Mouse (Mus musculus): ENCODE data around the gene Llgl2. TPM values are rescaled to one million over a fixed set of nuclear protein-coding genes. Genes with fewer than 3 reads are reported as not detected.

Gene Llgl2
- polyA plus RNA-seq, 1 experiment from 2014 or later: 4.9 TPM

DNA sequence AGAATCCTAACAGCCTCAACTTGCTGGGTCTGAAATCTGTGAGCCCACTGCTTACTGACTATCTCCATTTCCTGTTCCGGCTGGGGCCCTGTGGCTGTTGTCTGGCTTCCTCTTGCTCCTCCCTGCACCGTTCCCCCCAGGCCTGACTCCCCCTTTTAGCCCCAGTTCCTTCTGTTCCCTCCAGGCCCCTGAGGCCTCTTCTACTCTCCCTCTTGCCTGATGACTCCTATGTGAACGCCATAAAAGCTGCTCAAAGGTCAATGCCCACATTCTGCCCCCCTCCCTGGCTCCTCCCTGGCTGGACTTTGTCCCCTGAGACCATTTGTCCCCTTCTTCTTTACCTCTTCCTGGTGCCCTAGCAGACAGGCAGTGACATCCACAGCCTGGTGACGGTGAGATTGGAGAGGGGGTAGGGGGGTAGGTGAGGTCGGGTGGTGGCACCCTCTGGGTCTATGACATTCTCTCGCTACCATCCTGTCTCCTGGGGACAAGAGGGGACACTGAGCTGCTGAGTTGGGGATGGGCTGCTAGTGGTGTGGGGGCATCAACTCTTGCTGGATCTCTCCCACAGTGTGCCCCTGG is 53.4 kb downstream of the Llgl2 start:
- Histone ChIP-seq H3K36me3 (replicated peaks; ENCODE audit: control insufficient read depth, insufficient read depth, low read depth, low read length) (no peaks in the 10 kb centered on the region), H3K27ac (replicated peaks; ENCODE audit: low read depth, low read length) (no peak overlapping the region), H3K9ac (replicated peaks; ENCODE audit: low read length) (no peak overlapping the region), H3K9me3 (replicated peaks; ENCODE audit: control insufficient read depth, low read length) (no peaks in the 10 kb centered on the region), H3K4me1 (ENCODE audit: control insufficient read depth, insufficient read depth, low read length) (no peaks in the 10 kb centered on the region), H3K4me3 (ENCODE audit: low read depth, low read length) (no peak overlapping the region), H3K4me2 (ENCODE audit: low read depth, low read length) (no peak overlapping the region), H3K27me3 (ENCODE audit: control insufficient read depth, insufficient read depth, low read length) (no peaks in the 10 kb centered on the region)
- 60% methylated on average over 6 of the region's 6 CpGs for WGBS
- no peak for DNase-seq (ENCODE audit: low spot score)
- ATAC-seq (replicated peaks; ENCODE audit: insufficient number of reproducible peaks, low FRiP score, low TSS enrichment, low read depth): no peak

DNA sequence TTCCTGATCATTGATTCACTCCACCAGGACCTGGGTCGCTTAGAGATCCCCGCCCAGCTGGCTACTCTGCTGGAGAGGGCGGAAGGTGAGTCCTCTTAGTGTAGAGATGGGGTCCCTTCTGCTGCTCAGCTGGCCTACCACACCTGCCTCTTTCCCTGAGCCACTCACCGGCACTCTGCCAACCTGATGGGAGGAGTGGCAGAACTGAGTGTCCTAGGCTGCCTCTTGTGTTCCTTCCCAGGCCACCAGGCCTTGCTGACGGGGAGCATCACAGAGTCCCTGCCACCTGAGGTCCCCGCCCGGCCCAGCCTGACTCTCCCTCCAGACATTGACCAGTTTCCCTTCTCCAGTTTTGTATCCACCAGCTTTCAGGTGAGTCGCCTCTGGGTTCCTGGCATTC is 54.2 kb downstream of the Llgl2 start:
- no peaks in the 10 kb centered on the region for H3K9me3 ChIP-seq (replicated peaks; ENCODE audit: control insufficient read depth, low read length)
- H3K27ac ChIP-seq (replicated peaks; ENCODE audit: low read depth, low read length): no peak overlapping the region
- H3K4me2 ChIP-seq (ENCODE audit: low read depth, low read length): no peak overlapping the region
- 76% methylated on average over 8 of the region's 8 CpGs for WGBS
- no peak overlapping the region for H3K9ac ChIP-seq (replicated peaks; ENCODE audit: low read length)
- no peaks in the 10 kb centered on the region for H3K4me1 ChIP-seq (ENCODE audit: control insufficient read depth, insufficient read depth, low read length)
- peaks cover 2% of the 10 kb centered on the region; the same call in 1 of the 2 replicates for H3K27me3 ChIP-seq (ENCODE audit: control insufficient read depth, insufficient read depth, low read length)
- no peak for DNase-seq (ENCODE audit: low spot score)
- H3K4me3 ChIP-seq (ENCODE audit: low read depth, low read length): no peak overlapping the region
- no peaks in the 10 kb centered on the region for H3K36me3 ChIP-seq (replicated peaks; ENCODE audit: control insufficient read depth, insufficient read depth, low read depth, low read length)
- ATAC-seq (replicated peaks; ENCODE audit: insufficient number of reproducible peaks, low FRiP score, low TSS enrichment, low read depth): no peak

DNA sequence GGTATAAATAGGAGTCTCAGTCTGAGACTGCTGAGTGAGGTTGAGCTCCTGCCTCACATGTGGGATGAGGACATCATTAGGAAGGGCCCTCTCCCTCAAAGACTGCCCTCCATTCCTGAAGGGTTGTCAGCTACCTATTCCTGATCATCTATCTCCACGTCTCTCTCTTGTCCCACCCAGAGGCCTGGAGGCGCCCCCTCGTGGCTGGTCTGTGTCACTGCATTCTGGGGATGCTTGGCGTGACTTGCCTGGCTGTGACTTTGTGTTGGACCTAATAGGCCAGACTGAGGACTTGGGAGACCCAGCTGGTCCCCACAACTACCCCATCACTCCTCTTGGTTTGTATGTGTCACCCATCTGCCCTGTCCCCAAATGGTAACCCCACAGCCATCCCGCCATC is 57.2 kb downstream of the Llgl2 start:
- WGBS: 20% methylated on average over 5 of the region's 5 CpGs
- H3K27ac ChIP-seq (replicated peaks; ENCODE audit: low read depth, low read length): no peak overlapping the region
- H3K4me1 ChIP-seq (ENCODE audit: control insufficient read depth, insufficient read depth, low read length): no peaks in the 10 kb centered on the region
- ATAC-seq (replicated peaks; ENCODE audit: insufficient number of reproducible peaks, low FRiP score, low TSS enrichment, low read depth) (no peak), DNase-seq (ENCODE audit: low spot score) (peak; percentile 28)
- no peaks in the 10 kb centered on the region for H3K9me3 ChIP-seq (replicated peaks; ENCODE audit: control insufficient read depth, low read length)
- H3K4me2 ChIP-seq (ENCODE audit: low read depth, low read length): no peak overlapping the region
- no peak overlapping the region for H3K9ac ChIP-seq (replicated peaks; ENCODE audit: low read length)
- H3K4me3 ChIP-seq (ENCODE audit: low read depth, low read length): no peak overlapping the region
- peaks cover 8% of the 10 kb centered on the region; the same call in 1 of the 2 replicates for H3K27me3 ChIP-seq (ENCODE audit: control insufficient read depth, insufficient read depth, low read length)
- H3K36me3 ChIP-seq (replicated peaks; ENCODE audit: control insufficient read depth, insufficient read depth, low read depth, low read length): no peaks in the 10 kb centered on the region

DNA sequence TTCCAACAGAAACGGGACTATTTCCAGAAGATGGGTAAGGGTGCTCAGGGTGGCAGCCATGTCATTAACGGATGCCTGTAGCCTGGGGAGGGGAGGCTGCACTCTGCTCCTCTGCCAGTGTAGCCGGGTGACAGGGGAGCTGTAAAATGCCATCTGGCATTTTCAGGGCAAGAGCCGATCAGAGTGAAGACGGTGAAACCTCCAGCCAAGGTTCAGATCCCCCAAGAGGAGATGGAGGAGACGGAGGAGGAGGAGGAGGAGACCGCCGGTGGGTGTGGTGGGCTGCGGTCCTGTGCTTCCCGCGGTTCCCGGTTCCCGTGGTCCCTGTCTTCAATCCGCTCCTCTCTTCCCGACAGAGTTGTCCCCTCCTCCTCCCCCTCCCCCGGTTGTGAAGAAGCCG is 59.4 kb downstream of the Llgl2 start:
- DNase-seq (ENCODE audit: low spot score) (no peak), ATAC-seq (replicated peaks; ENCODE audit: insufficient number of reproducible peaks, low FRiP score, low TSS enrichment, low read depth) (no peak)
- H3K27me3 ChIP-seq (ENCODE audit: control insufficient read depth, insufficient read depth, low read length): peaks cover 8% of the 10 kb centered on the region; the same call in 1 of the 2 replicates
- H3K36me3 ChIP-seq (replicated peaks; ENCODE audit: control insufficient read depth, insufficient read depth, low read depth, low read length): no peaks in the 10 kb centered on the region
- 39% methylated on average over 15 of the region's 17 CpGs for WGBS
- no peak overlapping the region for H3K4me2 ChIP-seq (ENCODE audit: low read depth, low read length)
- no peak overlapping the region for H3K9ac ChIP-seq (replicated peaks; ENCODE audit: low read length)
- no peak overlapping the region for H3K27ac ChIP-seq (replicated peaks; ENCODE audit: low read depth, low read length)
- H3K4me3 ChIP-seq (ENCODE audit: low read depth, low read length): no peak overlapping the region
- H3K4me1 ChIP-seq (ENCODE audit: control insufficient read depth, insufficient read depth, low read length): no peaks in the 10 kb centered on the region
- H3K9me3 ChIP-seq (replicated peaks; ENCODE audit: control insufficient read depth, low read length): no peaks in the 10 kb centered on the region

DNA sequence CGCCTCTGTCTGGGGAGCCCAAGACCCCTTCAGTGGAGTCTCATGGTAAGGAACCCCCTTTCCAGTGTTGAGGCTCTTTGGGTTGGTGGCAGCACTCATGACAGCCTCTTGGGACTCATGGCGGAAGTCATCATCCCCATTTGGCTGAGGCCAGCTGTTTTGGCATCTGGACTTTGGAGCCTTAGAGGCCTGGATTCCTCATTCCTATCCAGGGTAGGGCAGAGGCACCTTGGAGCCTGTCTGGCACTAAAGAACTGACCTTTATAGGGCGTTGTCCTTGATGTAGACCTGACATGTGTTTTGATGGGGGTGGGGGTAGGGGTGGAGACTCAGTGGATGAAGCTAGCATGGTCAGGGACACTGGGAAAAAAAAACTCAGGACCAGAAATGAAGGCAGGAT is 60.5 kb downstream of the Llgl2 start:
- ATAC-seq (replicated peaks; ENCODE audit: insufficient number of reproducible peaks, low FRiP score, low TSS enrichment, low read depth) (no peak), DNase-seq (ENCODE audit: low spot score) (no peak)
- H3K4me3 ChIP-seq (ENCODE audit: low read depth, low read length): no peak overlapping the region
- no peak overlapping the region for H3K27ac ChIP-seq (replicated peaks; ENCODE audit: low read depth, low read length)
- peaks cover 8% of the 10 kb centered on the region; the same call in 1 of the 2 replicates for H3K27me3 ChIP-seq (ENCODE audit: control insufficient read depth, insufficient read depth, low read length)
- H3K9me3 ChIP-seq (replicated peaks; ENCODE audit: control insufficient read depth, low read length): no peaks in the 10 kb centered on the region
- 95% methylated on average over 3 of the region's 3 CpGs for WGBS
- no peak overlapping the region for H3K9ac ChIP-seq (replicated peaks; ENCODE audit: low read length)
- H3K36me3 ChIP-seq (replicated peaks; ENCODE audit: control insufficient read depth, insufficient read depth, low read depth, low read length): no peaks in the 10 kb centered on the region
- no peak overlapping the region for H3K4me2 ChIP-seq (ENCODE audit: low read depth, low read length)
- no peaks in the 10 kb centered on the region for H3K4me1 ChIP-seq (ENCODE audit: control insufficient read depth, insufficient read depth, low read length)

DNA sequence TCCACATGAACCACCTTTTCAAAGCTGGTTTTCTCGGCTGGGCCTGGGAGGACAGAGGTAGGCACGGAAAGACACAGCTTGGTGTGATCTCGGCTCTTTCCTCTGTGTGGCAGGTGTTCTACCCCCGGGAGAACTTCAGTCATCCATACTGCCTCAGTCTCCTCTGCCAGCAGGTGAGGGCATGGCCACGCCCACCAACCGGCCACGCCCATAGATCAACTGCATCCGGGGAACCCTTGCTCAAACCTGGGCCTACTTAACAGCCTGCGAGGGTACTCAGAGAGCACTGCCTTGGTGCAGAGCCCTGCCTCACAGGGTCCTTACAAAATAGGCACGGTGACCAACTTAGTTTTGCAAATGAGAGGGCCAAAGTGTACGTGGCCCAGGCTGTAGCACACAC is 61.4 kb downstream of the Llgl2 start:
- Histone ChIP-seq H3K27me3 (ENCODE audit: control insufficient read depth, insufficient read depth, low read length) (peaks cover 8% of the 10 kb centered on the region; the same call in 1 of the 2 replicates), H3K4me1 (ENCODE audit: control insufficient read depth, insufficient read depth, low read length) (no peaks in the 10 kb centered on the region), H3K9ac (replicated peaks; ENCODE audit: low read length) (no peak overlapping the region), H3K9me3 (replicated peaks; ENCODE audit: control insufficient read depth, low read length) (no peaks in the 10 kb centered on the region), H3K36me3 (replicated peaks; ENCODE audit: control insufficient read depth, insufficient read depth, low read depth, low read length) (no peaks in the 10 kb centered on the region), H3K4me3 (ENCODE audit: low read depth, low read length) (no peak overlapping the region), H3K4me2 (ENCODE audit: low read depth, low read length) (no peak overlapping the region), H3K27ac (replicated peaks; ENCODE audit: low read depth, low read length) (no peak overlapping the region)
- WGBS: 76% methylated on average over 11 of the region's 11 CpGs
- ATAC-seq (replicated peaks; ENCODE audit: insufficient number of reproducible peaks, low FRiP score, low TSS enrichment, low read depth) (no peak), DNase-seq (ENCODE audit: low spot score) (no peak)

DNA sequence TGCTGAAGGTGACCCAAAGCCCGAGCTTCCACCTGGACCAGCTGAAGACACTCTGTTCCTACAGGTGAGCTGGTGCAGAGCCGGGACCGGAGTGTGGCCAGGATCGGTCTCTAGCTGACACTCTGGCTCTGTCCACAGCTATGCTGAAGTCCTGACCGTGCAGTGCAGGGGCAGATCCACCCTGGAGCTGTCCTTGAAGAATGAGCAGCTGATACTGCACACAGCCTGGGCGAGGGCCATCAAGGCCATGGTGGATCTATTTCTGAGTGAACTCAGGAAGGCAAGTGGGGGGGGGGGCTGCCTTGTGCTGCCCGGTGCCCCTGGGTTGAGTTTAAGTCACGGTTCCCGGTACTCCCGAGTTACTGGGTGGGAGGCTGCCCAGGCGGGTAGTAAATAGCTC is 62.6 kb downstream of the Llgl2 start:
- 83% methylated on average over 11 of the region's 11 CpGs for WGBS
- H3K27me3 ChIP-seq (ENCODE audit: control insufficient read depth, insufficient read depth, low read length): peaks cover 8% of the 10 kb centered on the region; the same call in 1 of the 2 replicates
- ATAC-seq (replicated peaks; ENCODE audit: insufficient number of reproducible peaks, low FRiP score, low TSS enrichment, low read depth): no peak
- no peak overlapping the region for H3K4me3 ChIP-seq (ENCODE audit: low read depth, low read length)
- no peaks in the 10 kb centered on the region for H3K4me1 ChIP-seq (ENCODE audit: control insufficient read depth, insufficient read depth, low read length)
- H3K27ac ChIP-seq (replicated peaks; ENCODE audit: low read depth, low read length): no peak overlapping the region
- H3K9me3 ChIP-seq (replicated peaks; ENCODE audit: control insufficient read depth, low read length): no peaks in the 10 kb centered on the region
- no peak overlapping the region for H3K4me2 ChIP-seq (ENCODE audit: low read depth, low read length)
- DNase-seq (ENCODE audit: low spot score): no peak
- no peak overlapping the region for H3K9ac ChIP-seq (replicated peaks; ENCODE audit: low read length)
- H3K36me3 ChIP-seq (replicated peaks; ENCODE audit: control insufficient read depth, insufficient read depth, low read depth, low read length): no peaks in the 10 kb centered on the region

DNA sequence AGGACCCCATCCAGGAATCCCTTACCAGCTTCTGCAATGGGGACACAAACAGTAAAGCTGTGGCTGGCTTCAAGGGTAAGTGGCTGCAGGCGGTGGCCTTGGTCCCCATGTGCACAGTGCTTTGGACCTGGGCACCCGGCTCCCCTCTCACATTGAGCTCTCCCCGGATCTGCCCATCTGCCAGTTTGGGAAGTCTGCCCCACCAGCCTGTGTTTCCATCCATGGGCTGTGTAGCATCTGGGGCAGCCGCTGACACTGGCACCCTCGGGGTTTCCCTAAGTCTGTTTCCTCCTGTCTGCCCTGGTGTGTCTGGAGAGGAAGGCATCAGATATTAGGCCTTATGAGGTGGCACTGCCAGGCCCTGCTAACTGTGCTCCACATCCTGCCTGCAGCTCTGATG is 64.2 kb downstream of the Llgl2 start:
- no peak overlapping the region for H3K4me3 ChIP-seq (ENCODE audit: low read depth, low read length)
- H3K4me1 ChIP-seq (ENCODE audit: control insufficient read depth, insufficient read depth, low read length): no peaks in the 10 kb centered on the region
- 91% methylated on average over 5 of the region's 5 CpGs for WGBS
- ATAC-seq (replicated peaks; ENCODE audit: insufficient number of reproducible peaks, low FRiP score, low TSS enrichment, low read depth): no peak
- DNase-seq (ENCODE audit: low spot score): no peak
- H3K9me3 ChIP-seq (replicated peaks; ENCODE audit: control insufficient read depth, low read length): no peaks in the 10 kb centered on the region
- peaks cover 6% of the 10 kb centered on the region; the same call in 1 of the 2 replicates for H3K27me3 ChIP-seq (ENCODE audit: control insufficient read depth, insufficient read depth, low read length)
- no peaks in the 10 kb centered on the region for H3K36me3 ChIP-seq (replicated peaks; ENCODE audit: control insufficient read depth, insufficient read depth, low read depth, low read length)
- no peak overlapping the region for H3K27ac ChIP-seq (replicated peaks; ENCODE audit: low read depth, low read length)
- no peak overlapping the region for H3K4me2 ChIP-seq (ENCODE audit: low read depth, low read length)
- no peak overlapping the region for H3K9ac ChIP-seq (replicated peaks; ENCODE audit: low read length)

Data from embryonic facial prominence, embryonic 11.5 days (tissue).